Mouse (Mus musculus): ENCODE data around the gene Akap8l. TPM values are rescaled to one million over a fixed set of nuclear protein-coding genes. Genes with fewer than 3 reads are reported as not detected.

Gene Akap8l
- polyA plus RNA-seq, 1 experiment from 2014 or later: 49.7 TPM

GRCm38 (mm10) chr17:32281126-32281525 lies 69.3 kb downstream of the Akap8l start:
- Histone ChIP-seq H3K36me3 (0 out of 2 replicates have a peak, but pooled peaks cover 6% of the 10 kb centered on the region), H3K4me2 (peak overlapping the region; percentile 47; the same call in 1 of the 2 replicates), H3K9ac (peak overlapping the region; percentile 27; the same call in 1 of the 2 replicates), H3K27me3 (replicated peaks) (no peaks in the 10 kb centered on the region), H3K27ac (no peak overlapping the region), H3K4me3 (no peak overlapping the region), H3K9me3 (replicated peaks) (no peaks in the 10 kb centered on the region), H3K4me1 (peaks cover 61% of the 10 kb centered on the region)
- ATAC-seq: no peak
- 82% methylated on average over 2 of the region's 2 CpGs for WGBS (ENCODE audit: insufficient replicate concordance)

GRCm38 (mm10) chr17:32280575-32280974 lies 69.8 kb downstream of the Akap8l start:
- Histone ChIP-seq H3K36me3 (0 out of 2 replicates have a peak, but pooled peaks cover 6% of the 10 kb centered on the region), H3K27me3 (replicated peaks) (no peaks in the 10 kb centered on the region), H3K27ac (no peak overlapping the region), H3K9ac (no peak overlapping the region), H3K9me3 (replicated peaks) (no peaks in the 10 kb centered on the region), H3K4me2 (no peak overlapping the region), H3K4me3 (no peak overlapping the region), H3K4me1 (peaks cover 65% of the 10 kb centered on the region)
- WGBS (ENCODE audit: insufficient replicate concordance): 66% methylated on average over 3 of the region's 3 CpGs
- no peak for ATAC-seq

- ATAC-seq: no peak
- peaks cover 9% of the 10 kb centered on the region; the same call in 1 of the 2 replicates for H3K36me3 ChIP-seq
- H3K4me3 ChIP-seq: no peak overlapping the region
- peaks cover 53% of the 10 kb centered on the region for H3K4me1 ChIP-seq
- no peak overlapping the region for H3K4me2 ChIP-seq
- no peaks in the 10 kb centered on the region for H3K9me3 ChIP-seq (replicated peaks)
- H3K9ac ChIP-seq: no peak overlapping the region
- H3K27me3 ChIP-seq (replicated peaks): no peaks in the 10 kb centered on the region
- no peak overlapping the region for H3K27ac ChIP-seq
- WGBS (ENCODE audit: insufficient replicate concordance): 83% methylated on average over 1 of the region's 1 CpGs
Observed at GRCm38 (mm10) chr17:32277201-32277600, 73.2 kb downstream of the Akap8l start.

GRCm38 (mm10) chr17:32275568-32275967 lies 74.8 kb downstream of the Akap8l start:
- ATAC-seq: no peak
- Histone ChIP-seq H3K27me3 (replicated peaks) (no peaks in the 10 kb centered on the region), H3K9me3 (replicated peaks) (no peaks in the 10 kb centered on the region), H3K9ac (no peak overlapping the region), H3K36me3 (peaks cover 8% of the 10 kb centered on the region; the same call in 1 of the 2 replicates), H3K4me1 (peaks cover 48% of the 10 kb centered on the region), H3K4me2 (no peak overlapping the region), H3K27ac (no peak overlapping the region), H3K4me3 (no peak overlapping the region)
- 81% methylated on average over 3 of the region's 3 CpGs for WGBS (ENCODE audit: insufficient replicate concordance)

Small RNA genes within 50 kb of the gene (microRNA-seq; reads per million reads assigned to microRNA genes)
- gene Gm22201: not detected

Other genes with a start within 250 kb of the Akap8l start
- gene Notch3, start 183.8 kb downstream of the Akap8l start, polyA plus RNA-seq (2016; fragmentation: Nextera tagmentation; extraction: Ambion mirVana): 1.7 and 2.3 TPM in 2 replicates
- gene Ephx3, start 161.1 kb downstream of the Akap8l start, polyA plus RNA-seq (2016; fragmentation: Nextera tagmentation; extraction: Ambion mirVana): 0.10 and 0.13 TPM in 2 replicates
- gene Brd4, start 65.9 kb downstream of the Akap8l start, polyA plus RNA-seq (2016; fragmentation: Nextera tagmentation; extraction: Ambion mirVana): 55.1 and 56.5 TPM in 2 replicates
- 72.1 and 73.5 TPM in 2 replicates for gene Akap8, start 29.4 kb downstream of the Akap8l start, polyA plus RNA-seq (2016; fragmentation: Nextera tagmentation; extraction: Ambion mirVana)
- 13.3 and 14.8 TPM in 2 replicates for gene Wiz, start 38.8 kb upstream of the Akap8l start, polyA plus RNA-seq (2016; fragmentation: Nextera tagmentation; extraction: Ambion mirVana)
- gene Rasal3, start 53.0 kb upstream of the Akap8l start, polyA plus RNA-seq (2016; fragmentation: Nextera tagmentation; extraction: Ambion mirVana): 7.2 and 8.1 TPM in 2 replicates
- 1.6 and 1.8 TPM in 2 replicates for gene Pglyrp2, start 73.6 kb upstream of the Akap8l start, polyA plus RNA-seq (2016; fragmentation: Nextera tagmentation; extraction: Ambion mirVana)
- gene Cyp4f39, start 102.1 kb upstream of the Akap8l start, polyA plus RNA-seq (2016; fragmentation: Nextera tagmentation; extraction: Ambion mirVana): 0.32 and 0.50 TPM in 2 replicates
- 0.91 and 0.96 TPM in 2 replicates for gene Cyp4f17, start 155.4 kb upstream of the Akap8l start, polyA plus RNA-seq (2016; fragmentation: Nextera tagmentation; extraction: Ambion mirVana)
- 5.2 and 5.6 TPM in 2 replicates for gene Cyp4f16, start 186.0 kb upstream of the Akap8l start, polyA plus RNA-seq (2016; fragmentation: Nextera tagmentation; extraction: Ambion mirVana)